Mouse (Mus musculus) heart, embryonic 10.5 days (tissue): ENCODE measurements around the gene Rplp2. TPM values are rescaled to one million over a fixed set of nuclear protein-coding genes. Genes with fewer than 3 reads are reported as not detected.
"Not testable (repeated sequence)": the region's sequence is repeated elsewhere in the genome, so short reads cannot be mapped to it uniquely, and the experiment has no call there.

Experiments used
- DNase-seq: peaks from one replicate; pipeline ENCODE4 v3.0.0-alpha.2; 2017; ENCODE audit warnings: low spot score
- H3K27ac ChIP-seq: fragments of 300-500 bp; sonication (generic); 2 replicates; pipeline ENCODE4 v1.5.1; 2016; ENCODE audit warnings: mild to moderate bottlenecking
- H3K27me3 ChIP-seq: fragments of 300-500 bp; sonication (generic); 2 replicates; pipeline ENCODE4 v1.6.1; 2016; ENCODE audit warnings: mild to moderate bottlenecking; ENCODE audit not compliant: poor library complexity, insufficient read depth, severe bottlenecking
- H3K36me3 ChIP-seq: fragments of 300-500 bp; sonication (generic); 2 replicates; pipeline ENCODE4 v1.6.1; 2016; ENCODE audit warnings: mild to moderate bottlenecking, moderate library complexity
- H3K4me1 ChIP-seq: fragments of 300-500 bp; sonication (generic); 2 replicates; pipeline ENCODE4 v1.6.1; 2016; ENCODE audit warnings: mild to moderate bottlenecking
- H3K4me3 ChIP-seq: fragments of 300-500 bp; sonication (generic); 2 replicates; pipeline ENCODE4 v1.5.1; 2016; ENCODE audit warnings: mild to moderate bottlenecking, moderate library complexity
- H3K9me3 ChIP-seq: fragments of 300-500 bp; sonication (generic); 2 replicates; pipeline ENCODE4 v1.6.1; 2016; ENCODE audit warnings: mild to moderate bottlenecking, moderate library complexity
- WGBS: fragments of 180-500 bp; shearing (Covaris S2); methylation state at CpG from one replicate; pipeline ENCODE4 v1.1.7; 2016; 5-methylcytosine and 5-hydroxymethylcytosine counted together
- polyA plus RNA-seq: library from polyadenylated mRNA; unstranded; fragments of >200 nt; fragmentation: Nextera tagmentation; extraction: Ambion mirVana; gene quantifications from 2 replicates; pipeline ENCODE4 v1.2.1, GENCODE M21; 2016

Gene Rplp2
- polyA plus RNA-seq: 882 and 900 TPM in 2 replicates

DNA sequence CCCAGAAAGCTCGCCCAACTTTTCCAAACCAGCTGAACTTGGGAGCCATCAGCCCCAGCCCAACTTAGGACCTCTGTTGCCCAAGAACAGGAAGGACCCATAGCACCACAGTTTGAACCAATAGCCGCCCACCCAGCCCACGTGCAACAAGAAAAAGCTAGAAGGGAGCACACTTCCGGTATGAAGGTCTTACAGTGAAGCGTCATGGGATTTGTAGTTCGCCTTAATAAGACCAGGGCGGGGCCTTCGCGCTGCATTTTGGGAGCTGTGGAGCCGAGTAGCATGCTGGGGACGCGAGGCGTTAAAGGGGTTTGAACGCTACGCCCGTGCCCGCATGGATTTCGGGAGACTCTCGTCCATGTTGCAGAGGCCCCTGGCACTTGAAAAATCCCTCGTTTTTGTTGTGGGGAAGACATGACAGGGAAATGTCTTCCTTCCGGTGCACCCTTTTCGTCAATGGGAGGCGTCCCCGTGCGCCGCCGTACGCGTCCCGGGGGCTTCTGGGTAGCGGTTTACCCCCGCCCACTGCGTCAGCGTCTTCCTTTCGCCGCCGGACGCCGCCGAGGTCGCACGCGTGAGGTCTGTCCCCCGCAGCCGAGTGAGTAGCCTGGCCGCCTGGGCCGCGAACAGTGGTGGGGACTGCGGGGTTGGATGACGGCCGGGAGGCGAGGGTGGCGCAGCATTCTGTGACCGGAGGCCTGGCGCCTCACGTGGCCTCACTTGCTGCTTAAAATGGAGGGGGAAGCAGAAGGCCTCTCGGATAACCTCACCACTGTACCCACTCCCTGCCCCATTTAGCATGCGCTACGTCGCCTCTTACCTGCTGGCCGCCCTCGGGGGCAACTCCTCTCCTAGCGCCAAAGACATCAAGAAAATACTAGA lies at the start of gene Rplp2:
Rplp2 (plus strand) TSS at position 261 of the 882 bp plus-strand sequence.
- peak within 1 kb of the TSS; percentile 97 for H3K27ac ChIP-seq
- H3K27me3 ChIP-seq: no peaks in the 10 kb centered on the region
- under 1% methylated on average over 63 of the region's 63 CpGs for WGBS
- H3K4me1 ChIP-seq: peaks cover 27% of the 10 kb centered on the region
- DNase-seq: peak; percentile 97
- peak within 1 kb of the TSS; percentile 84 for H3K4me3 ChIP-seq
- no peaks in the 10 kb centered on the region for H3K9me3 ChIP-seq
- peaks cover 44% of the 10 kb centered on the region for H3K36me3 ChIP-seq

GRCm38 (mm10) chr7:141403305-141403704 lies 43.9 kb upstream of the Rplp2 start:
- H3K36me3 ChIP-seq: peaks cover 64% of the 10 kb centered on the region
- 41% methylated on average over 5 of the region's 5 CpGs for WGBS

DNA sequence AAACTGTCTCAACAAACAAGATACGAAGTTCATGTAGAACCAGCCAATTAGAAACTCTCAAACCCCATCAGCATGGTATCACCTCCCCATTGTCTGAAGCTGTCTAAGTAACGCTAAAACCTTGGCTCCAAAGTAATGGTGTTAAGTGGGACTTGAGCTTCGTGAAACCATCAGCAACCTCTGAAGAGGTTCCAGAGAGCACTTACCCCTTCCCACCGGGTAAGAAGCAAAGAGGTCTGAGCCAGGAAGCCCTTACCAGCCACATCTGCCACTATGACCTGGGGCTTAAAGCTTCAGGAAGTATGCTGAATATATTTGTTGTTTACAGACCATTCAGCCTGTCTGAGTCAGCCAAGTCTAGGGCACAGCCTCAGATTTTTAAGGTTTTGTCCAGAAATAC lies 41.7 kb upstream of the Rplp2 start:
- Histone ChIP-seq H3K27me3 (no peaks in the 10 kb centered on the region), H3K4me3 (no peak overlapping the region), H3K4me1 (peaks cover 5% of the 10 kb centered on the region; the same call in 1 of the 2 replicates), H3K9me3 (no peaks in the 10 kb centered on the region), H3K36me3 (peaks cover 62% of the 10 kb centered on the region), H3K27ac (no peak overlapping the region)
- WGBS: 72% methylated on average over 4 of the region's 4 CpGs
- no peak for DNase-seq

More at GRCm38 (mm10) chr7:141403305-141403704, 43.9 kb upstream of the Rplp2 start:
- Histone ChIP-seq H3K27me3 (no peaks in the 10 kb centered on the region), H3K27ac (no peak overlapping the region), H3K4me1 (no peaks in the 10 kb centered on the region), H3K4me3 (no peak overlapping the region), H3K9me3 (no peaks in the 10 kb centered on the region)
- DNase-seq: peak; percentile 84

GRCm38 (mm10) chr7:141407670-141408069 lies 39.5 kb upstream of the Rplp2 start:
- not testable (repeated sequence) for H3K27me3 ChIP-seq, H3K27ac ChIP-seq, DNase-seq, H3K4me1 ChIP-seq, H3K9me3 ChIP-seq, H3K4me3 ChIP-seq
- H3K36me3 ChIP-seq: peaks cover 42% of the 10 kb centered on the region
- 93% methylated on average over 7 of the region's 7 CpGs for whole genome bisulfite sequencing

- Histone ChIP-seq H3K36me3 (peaks cover 34% of the 10 kb centered on the region), H3K27me3 (no peaks in the 10 kb centered on the region), H3K4me1 (peaks cover 14% of the 10 kb centered on the region), H3K27ac (no peak overlapping the region), H3K9me3 (no peaks in the 10 kb centered on the region), H3K4me3 (no peak overlapping the region)
- peak; percentile 94 for DNase-seq
- WGBS: 17% methylated on average over 11 of the region's 11 CpGs
These were observed 38.3 kb upstream of the Rplp2 start for GRCm38 (mm10) chr7:141408833-141409232.

DNA sequence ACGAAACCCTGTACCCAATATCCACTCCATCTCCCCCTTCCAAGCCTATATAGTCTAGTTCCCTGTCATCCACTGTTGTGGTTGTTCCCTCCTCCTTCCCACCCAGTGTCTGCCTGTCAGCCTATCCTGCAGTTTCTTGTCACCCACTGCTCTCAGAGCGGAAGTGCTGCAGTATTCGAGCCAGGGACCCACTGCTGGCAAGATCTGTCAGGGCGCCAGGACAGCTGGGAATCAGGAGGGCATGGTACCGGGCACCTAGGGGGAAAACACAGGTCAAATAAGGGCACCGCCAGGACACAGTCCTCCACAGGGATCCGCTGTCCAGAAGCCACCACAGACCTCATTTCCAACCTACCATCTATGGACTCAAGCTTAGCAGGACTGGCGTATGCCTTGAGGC lies 36.5 kb upstream of the Rplp2 start:
- no peaks in the 10 kb centered on the region for H3K27me3 ChIP-seq
- peaks cover 19% of the 10 kb centered on the region for H3K4me1 ChIP-seq
- peaks cover 34% of the 10 kb centered on the region for H3K36me3 ChIP-seq
- 91% methylated on average over 8 of the region's 8 CpGs for WGBS
- no peak overlapping the region for H3K4me3 ChIP-seq
- no peak for DNase-seq
- no peaks in the 10 kb centered on the region for H3K9me3 ChIP-seq
- no peak overlapping the region for H3K27ac ChIP-seq

GRCm38 (mm10) chr7:141411667-141412066 lies 35.5 kb upstream of the Rplp2 start:
- no peak overlapping the region for H3K4me3 ChIP-seq
- 85% methylated on average over 1 of the region's 1 CpGs for WGBS
- H3K36me3 ChIP-seq: peaks cover 34% of the 10 kb centered on the region
- H3K9me3 ChIP-seq: no peaks in the 10 kb centered on the region
- H3K27ac ChIP-seq: no peak overlapping the region
- H3K27me3 ChIP-seq: no peaks in the 10 kb centered on the region
- no peak for DNase-seq
- peaks cover 19% of the 10 kb centered on the region for H3K4me1 ChIP-seq

- peaks cover 19% of the 10 kb centered on the region for H3K4me1 ChIP-seq
- WGBS: 3% methylated on average over 16 of the region's 16 CpGs
- H3K4me3 ChIP-seq: peak overlapping the region; percentile 80
- peak overlapping the region; percentile 87 for H3K27ac ChIP-seq
- H3K27me3 ChIP-seq: no peaks in the 10 kb centered on the region
- no peaks in the 10 kb centered on the region for H3K9me3 ChIP-seq
- no peak for DNase-seq
- H3K36me3 ChIP-seq: peaks cover 22% of the 10 kb centered on the region
These were observed 33.8 kb upstream of the Rplp2 start for GRCm38 (mm10) chr7:141413331-141413730.

DNA sequence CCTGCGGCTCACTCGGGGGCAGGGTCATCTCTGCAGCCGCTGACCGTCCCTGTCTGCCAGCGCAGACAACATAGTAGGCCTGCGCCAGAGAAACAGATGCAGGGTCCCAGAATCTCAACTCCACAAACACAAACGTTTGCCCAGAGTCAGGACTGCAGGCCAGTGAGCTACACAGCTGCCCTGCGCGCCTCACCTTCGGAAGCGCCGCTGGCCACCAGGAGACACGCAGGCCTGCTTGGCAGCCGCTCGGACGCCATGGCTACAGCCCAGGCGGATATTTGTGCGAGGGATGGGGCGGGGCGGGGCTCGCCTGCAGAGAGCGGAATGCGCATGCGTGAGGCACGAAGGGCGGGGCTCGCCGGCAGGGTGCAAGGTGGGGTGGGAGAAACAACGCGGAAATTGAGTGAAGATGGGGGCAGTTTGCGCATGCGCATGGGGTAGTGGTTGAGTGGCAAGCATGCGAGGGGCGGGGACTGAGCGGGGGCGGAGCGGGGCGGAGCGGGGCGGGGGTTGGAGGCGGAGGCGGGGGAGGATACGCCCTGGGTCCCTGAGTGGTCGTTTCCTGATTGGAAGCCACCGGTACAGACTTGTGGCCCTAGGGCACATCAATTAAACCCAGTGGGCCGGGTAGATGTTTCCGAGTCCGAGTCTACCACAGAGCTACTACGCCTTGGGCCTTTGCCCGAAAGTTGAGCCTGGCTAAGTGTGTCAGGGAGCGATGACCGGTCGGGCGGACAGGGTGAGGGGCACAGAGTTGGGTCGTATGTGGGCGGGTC lies 33.2 kb upstream of the Rplp2 start, which contains the start of gene Gatd1:
Gatd1 (minus strand) TSS at position 328 of the 776 bp plus-strand sequence.
- WGBS: under 1% methylated on average over 53 of the region's 56 CpGs
- no peaks in the 10 kb centered on the region for H3K9me3 ChIP-seq
- no peaks in the 10 kb centered on the region for H3K27me3 ChIP-seq
- peaks cover 17% of the 10 kb centered on the region for H3K4me1 ChIP-seq
- DNase-seq: peak; percentile 100
- peak within 1 kb of the TSS; percentile 80 for H3K4me3 ChIP-seq
- peak within 1 kb of the TSS; percentile 87 for H3K27ac ChIP-seq
- H3K36me3 ChIP-seq: peaks cover 16% of the 10 kb centered on the region

DNA sequence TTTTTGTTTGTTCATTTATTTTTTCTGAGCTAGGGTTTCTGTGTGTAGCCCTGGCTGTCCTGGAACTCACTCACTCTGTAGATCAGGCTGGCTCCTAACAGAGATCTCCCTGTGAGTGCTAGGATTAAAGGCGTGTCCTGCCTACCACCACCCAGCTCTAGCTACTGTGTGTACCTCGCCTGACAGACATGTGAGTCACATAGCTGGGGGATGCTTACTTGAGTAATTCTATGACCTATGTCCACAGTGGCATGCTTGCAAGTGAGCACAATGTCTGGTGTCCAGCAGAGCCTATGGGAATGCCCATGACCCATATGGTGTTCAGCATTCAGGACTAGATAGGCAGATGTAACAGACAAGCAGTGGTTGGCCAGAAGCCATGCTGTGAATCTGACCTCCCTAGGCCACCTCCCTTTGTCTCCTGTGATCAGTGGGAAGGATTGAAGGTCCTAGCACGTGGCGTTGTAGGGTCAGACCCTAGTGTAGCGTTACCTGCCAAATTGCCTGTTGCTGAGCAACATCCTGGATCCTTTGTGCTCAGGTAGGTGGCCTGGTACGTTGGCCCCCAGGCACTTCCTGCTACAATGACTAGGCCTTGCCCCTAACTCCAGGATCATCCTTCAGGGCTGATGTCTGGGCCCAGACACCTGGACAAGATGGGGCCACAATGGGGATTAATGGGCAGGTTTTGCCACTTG lies 30.9 kb upstream of the Rplp2 start:
- no peaks in the 10 kb centered on the region for H3K27me3 ChIP-seq
- H3K9me3 ChIP-seq: no peaks in the 10 kb centered on the region
- no peak for DNase-seq
- H3K36me3 ChIP-seq: no peaks in the 10 kb centered on the region
- H3K27ac ChIP-seq: no peak overlapping the region
- H3K4me1 ChIP-seq: peaks cover 14% of the 10 kb centered on the region
- no peak overlapping the region for H3K4me3 ChIP-seq
- WGBS: 85% methylated on average over 6 of the region's 6 CpGs

GRCm38 (mm10) chr7:141417731-141418681 lies 29.2 kb upstream of the Rplp2 start:
- WGBS: 65% methylated on average over 8 of the region's 8 CpGs
- Histone ChIP-seq H3K4me3 (no peak overlapping the region), H3K36me3 (no peaks in the 10 kb centered on the region), H3K4me1 (peaks cover 10% of the 10 kb centered on the region), H3K27ac (no peak overlapping the region), H3K9me3 (no peaks in the 10 kb centered on the region), H3K27me3 (no peaks in the 10 kb centered on the region)
- DNase-seq: peak; percentile 71

DNA sequence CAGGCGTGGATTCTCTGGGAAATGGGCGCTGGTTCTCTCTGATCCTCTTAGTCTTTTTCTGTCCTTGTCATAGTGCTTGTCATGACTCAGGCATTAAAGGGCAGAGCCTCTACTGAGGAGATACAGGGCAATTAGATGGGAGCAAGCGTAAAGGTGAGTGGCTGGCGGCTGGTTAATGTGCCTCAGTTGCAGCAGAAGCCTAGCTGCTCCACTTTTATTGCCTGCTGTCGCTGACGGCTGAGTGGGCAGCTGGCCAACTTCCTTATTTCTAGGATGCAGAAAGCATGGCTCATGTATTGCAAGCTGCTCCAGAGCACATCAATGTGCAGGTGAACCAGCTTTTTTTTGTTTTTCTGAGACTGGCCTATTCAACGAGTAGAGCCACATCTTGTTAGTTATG lies 28.2 kb upstream of the Rplp2 start:
- Histone ChIP-seq H3K27me3 (no peaks in the 10 kb centered on the region), H3K36me3 (no peaks in the 10 kb centered on the region), H3K27ac (no peak overlapping the region), H3K4me1 (peaks cover 4% of the 10 kb centered on the region; the same call in 1 of the 2 replicates), H3K9me3 (no peaks in the 10 kb centered on the region), H3K4me3 (no peak overlapping the region)
- no peak for DNase-seq
- WGBS: 73% methylated on average over 7 of the region's 7 CpGs
